Mouse (Mus musculus) embryo, embryonic 10 days (tissue): ENCODE measurements around the gene Cytl1.
A peak's percentile ranks its signal among the peaks of the same experiment; 100 is the strongest.

Source experiments
- DNase-seq: peaks from one replicate; pipeline ENCODE4 v3.0.0-alpha.2; 2015; ENCODE audit warnings: low spot score

The Cytl1 gene

DNA sequence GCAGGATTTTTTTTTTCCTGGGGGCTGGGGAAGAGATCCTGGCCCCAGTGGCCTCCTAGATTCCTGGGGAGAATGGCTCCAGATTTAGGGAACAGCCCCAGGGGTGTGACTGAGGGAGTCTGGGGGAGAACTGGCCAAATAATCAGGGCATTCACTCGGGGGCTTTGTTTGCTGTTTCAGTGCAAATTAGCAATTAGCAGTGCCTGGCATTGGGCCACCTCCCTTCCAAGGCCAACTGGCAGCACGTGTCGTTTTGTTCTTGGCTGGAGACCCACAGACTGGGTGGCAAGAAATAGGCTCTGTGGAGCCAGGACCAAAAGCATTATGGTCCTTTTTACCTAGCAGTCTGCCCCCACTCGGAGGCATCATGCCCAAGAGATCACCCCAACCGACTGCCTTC lies 33.7 kb downstream of the Cytl1 start:
- DNase-seq = no peak

- DNase-seq = no peak
These were observed 35.6 kb downstream of the Cytl1 start for GRCm38 (mm10) chr5:37770870-37771269.

GRCm38 (mm10) chr5:37774011-37774410 lies 38.7 kb downstream of the Cytl1 start:
- no peak for DNase-seq

- peak; percentile 59 for DNase-seq
These were observed 40.4 kb downstream of the Cytl1 start for GRCm38 (mm10) chr5:37775681-37776080.

DNA sequence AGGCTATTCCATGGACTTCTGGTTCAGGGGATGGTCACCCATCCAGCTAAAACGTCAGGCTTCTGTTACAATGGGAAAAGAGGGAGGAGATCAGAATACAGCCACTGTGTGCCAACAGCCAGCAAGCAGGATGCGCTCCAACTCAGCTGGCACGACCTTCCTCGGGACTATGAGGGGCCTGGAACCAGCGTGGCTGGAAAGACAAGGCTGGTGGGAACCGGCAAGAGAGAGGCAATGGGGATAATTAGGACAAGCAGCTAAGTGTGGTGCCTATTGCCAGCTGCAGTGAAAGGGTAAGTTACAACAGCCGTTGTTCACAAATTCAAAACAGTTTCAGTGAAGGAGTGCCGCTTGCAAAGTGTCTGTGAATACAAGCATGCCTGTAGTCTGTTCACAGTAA lies 48.0 kb downstream of the Cytl1 start:
- DNase-seq = no peak

GRCm38 (mm10) chr5:37784847-37785391 lies 49.6 kb downstream of the Cytl1 start:
- no peak for DNase-seq
